Mouse (Mus musculus) CD4-positive, CD25-positive, alpha-beta regulatory T cell, adult 4 months (primary cell): ENCODE data around the gene Hoxa11. TPM values are rescaled to one million over a fixed set of nuclear protein-coding genes. Genes with fewer than 3 reads are reported as not detected.

ENCODE experiments used
- ATAC-seq: one replicate; pipeline ENCODE4 v1.8.0; 2017
- polyA plus RNA-seq, 2 experiments: library from polyadenylated mRNA; unstranded; fragments of 100-300 nt; shearing (Covaris generic); gene quantifications; one replicate each; pipeline ENCODE4 v1.2.1; 2017

The Hoxa11 gene
- polyA plus RNA-seq, 2 experiments from 2014 or later, result not detected

DNA sequence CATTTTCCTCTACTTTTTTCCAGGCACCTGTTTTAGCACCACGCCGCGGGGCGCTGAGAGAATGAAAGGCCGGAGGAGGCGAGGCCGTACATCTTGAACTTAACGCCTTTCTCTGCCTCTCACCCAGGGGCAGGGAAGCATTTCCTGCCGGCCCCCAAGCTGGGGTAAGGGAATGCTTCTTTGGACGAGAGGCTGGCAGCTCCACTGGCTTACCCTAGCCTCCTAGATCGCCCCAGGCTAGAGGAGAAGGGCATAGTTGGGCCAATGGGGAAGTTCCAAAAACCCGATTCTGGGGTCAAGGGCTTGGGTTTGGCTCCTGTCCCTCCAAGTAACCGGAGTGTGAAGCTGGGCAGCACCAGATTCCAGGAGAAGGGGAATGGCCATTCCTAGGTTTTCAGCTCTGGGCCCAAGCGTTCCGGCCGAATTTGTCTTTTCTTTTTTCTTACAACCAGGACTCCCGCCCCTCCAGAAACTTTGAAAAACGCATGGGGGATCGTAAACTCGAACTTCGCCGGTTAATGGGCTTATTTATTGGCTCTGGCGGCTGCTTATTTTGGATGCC, 12.5 kb downstream of the Hoxa11 start:
- no peak for ATAC-seq

DNA sequence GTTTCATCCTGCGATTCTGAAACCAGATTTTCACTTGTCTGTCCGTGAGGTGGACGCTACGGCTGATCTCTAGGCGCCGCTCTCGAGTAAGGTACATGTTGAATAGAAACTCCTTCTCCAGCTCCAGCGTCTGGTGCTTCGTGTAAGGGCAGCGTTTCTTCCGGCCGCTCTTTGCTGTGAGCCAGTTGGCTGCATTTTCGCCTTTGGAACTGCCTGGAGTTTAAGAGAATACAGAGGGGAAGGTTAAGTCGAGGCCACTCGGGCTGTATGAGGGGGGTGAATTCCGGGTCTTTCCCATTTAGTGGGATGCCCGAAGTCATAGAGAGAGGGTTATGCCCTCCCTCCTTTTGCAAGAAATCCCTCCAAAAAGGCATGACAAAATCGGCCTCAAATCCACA, 13.0 kb downstream of the Hoxa11 start:
- no peak for ATAC-seq

DNA sequence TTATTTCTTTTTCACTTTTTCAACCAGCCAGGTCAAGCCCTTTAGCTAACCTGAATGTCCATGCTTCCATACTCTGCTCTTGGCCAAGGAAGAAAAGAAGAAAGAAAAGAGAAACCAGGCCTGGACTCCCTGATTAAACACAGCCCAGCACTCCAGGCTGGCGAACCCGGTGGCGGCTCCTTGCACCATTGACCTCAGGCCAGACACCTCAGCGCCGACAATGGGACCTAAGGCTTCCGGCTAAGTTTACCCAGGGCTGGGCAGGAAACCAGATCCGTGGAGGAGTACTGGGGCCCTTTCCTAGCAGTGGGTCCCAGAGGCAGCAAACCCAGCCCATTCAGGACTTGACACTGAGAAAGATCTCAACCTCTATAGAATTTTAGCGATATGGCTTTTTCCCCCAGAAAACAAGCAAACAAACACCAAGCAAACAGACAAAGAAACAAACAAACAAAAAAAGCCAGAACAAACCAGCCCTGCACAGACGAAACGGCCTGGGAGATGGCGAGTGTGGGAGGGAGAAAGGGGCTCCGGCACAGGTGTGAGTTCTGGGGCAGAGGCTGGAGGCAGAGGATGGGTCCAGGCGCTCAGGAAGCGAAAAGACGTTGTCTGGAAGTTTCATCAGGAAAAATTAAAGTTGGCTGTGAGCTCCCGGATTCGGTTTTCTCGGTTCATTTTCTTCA, 13.6 kb downstream of the Hoxa11 start:
- ATAC-seq, result no peak

DNA sequence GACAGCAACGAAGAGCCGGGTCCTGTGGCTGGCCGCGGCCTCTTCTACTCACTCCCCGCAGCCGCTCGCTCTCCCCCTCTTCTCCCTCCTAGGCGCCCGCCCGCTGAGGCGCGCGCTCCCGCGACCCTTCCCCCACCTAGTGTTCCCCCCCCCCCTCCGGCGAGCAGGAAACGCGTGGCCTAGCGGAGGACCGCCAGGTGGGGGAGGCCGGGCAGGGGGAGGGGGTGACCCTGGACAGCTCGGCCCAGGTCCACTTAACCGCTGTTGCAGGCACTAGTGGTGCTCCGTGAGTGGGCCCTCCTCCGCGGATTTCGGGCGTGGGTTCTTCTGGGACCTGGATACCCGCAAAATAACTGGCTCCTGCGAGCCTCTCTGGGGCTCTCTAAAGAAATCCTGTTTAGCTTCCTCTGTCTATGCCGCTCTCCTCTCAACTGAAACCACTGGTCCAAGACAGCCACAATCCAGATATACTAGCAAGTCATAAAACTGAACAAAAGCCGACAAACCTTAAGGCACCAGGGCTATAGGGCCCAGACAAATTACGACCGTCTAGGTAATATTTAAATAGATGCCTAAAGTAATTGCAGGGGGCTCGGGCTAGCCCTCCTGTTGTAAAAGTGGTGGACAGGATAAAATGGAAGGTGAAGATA, 15.0 kb downstream of the Hoxa11 start, which contains the start of gene Hoxa9:
Gene Hoxa9 (minus strand): TSS at position 574 of the 650 bp plus-strand sequence.
- ATAC-seq, result no peak

DNA sequence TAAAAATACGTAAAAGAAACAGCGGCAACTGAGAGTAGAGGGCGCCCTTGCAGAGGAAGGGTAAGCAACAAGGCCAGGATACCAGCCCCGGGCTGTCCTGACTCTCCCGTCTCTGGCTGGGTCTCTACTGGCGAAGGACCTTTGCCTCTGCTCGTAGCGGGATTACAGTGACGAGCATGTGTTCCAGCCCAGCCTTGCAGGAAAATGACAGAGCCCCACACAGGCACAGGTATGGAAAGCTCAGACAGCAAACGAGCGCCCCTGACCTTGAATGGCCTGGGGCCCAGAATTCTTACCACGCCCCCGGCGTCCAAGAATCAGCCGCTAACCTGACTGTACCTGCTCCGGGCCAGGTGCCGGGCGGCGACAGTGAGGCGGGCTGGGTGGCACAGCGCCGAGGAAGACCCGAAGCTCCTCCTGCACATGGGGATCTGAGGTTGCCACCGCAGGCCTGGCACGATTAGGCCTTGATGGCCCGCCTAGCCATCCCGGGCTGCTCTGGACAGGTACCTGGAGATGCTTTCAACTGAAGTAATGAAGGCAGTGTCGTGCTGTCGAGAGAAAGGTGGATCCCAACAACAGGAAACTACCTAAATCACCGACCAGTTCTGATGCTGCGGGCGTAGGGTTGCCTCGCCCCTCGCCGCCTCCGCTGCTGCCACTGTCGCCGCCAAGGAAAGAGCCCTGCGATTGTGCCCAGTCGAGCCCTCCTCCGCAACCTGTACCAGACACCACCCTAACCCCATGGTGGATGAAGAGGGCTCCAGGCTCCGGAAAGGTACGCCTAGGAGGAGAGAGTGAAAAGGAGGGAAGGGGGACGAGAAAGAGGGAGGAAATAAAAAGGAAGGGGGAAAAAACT, 15.8 kb downstream of the Hoxa11 start:
- peak; percentile 31 for ATAC-seq

DNA sequence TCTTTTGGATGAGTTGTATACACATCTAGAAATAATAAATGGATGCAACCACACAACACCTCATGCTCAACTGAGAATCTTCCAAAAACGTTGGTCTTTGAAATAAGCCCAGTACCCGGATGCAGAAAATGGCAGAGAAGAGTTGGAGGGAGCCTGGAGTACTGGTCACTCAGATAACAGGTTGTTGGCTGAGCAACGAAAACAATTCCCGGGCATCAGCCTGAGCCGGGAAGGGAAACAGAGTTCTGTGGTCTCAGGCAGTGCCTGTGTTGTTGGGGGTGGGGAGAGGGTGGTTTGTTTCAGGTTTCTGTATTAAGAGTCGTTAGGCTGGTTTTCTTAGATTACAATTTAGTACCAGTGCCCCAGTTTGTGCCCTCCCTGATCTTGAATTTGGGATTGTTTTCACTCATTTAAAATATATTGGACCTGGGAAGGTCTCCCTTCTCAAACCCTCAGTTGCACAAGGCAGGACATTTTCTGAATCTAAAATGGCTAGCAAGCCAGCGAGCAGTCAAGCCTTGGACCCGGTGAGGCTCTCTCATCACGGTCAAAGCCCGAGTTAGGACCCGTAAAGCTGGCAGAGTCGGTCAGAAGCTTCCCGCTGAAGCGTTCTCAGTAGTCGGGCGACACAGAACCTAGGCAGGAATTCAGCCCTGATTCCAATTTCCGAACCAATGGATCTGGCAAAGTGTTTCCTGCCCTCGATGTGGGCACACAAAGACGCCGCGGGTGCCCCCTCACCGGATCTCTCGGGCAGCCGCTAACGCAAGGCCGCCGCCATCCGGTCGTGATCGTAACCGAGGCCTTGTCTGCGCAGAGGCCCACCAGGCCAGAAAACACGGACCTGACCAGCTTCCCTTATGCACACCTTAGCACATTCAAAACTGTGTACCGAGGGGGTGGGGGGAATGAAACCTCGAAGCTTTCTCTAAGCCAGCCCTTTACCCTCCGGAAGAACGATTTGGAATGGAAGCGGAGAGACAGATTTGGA, 16.8 kb downstream of the Hoxa11 start:
- no peak for ATAC-seq

DNA sequence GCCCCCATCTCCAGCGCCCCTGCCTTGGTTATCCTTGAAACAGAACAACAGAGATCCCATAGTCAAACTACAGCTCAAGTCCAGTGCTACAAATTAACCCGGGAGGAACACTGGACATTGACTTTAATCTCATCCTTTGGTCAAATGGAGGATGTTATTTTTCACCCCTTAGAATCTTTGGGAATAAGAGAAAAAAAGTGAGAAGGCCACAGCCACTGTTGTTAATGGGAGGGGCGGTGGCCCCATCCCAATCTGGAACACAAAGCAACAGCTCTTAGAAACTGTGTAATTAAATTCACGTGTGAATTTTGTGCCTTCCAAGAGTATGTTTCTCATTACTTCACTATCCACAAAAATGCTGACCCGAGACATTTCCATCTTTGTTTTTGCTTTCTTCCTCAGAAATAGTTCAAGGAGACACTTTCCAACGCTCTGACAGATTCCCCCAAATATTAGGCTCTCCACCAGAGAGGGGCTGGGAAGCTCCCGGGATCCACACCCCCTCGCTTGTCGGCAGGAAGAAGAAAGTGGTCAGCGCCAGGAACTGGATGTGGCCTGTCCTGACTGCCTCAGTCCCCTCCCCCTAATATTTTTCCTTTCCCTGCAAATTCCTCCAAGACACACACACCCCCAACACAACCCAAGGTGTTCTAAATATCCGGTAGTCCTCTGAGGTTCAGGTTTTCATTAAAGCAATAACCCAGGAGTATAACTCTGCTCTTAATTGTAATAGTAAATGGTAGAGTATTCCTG, 18.0 kb downstream of the Hoxa11 start:
- ATAC-seq, result no peak

DNA sequence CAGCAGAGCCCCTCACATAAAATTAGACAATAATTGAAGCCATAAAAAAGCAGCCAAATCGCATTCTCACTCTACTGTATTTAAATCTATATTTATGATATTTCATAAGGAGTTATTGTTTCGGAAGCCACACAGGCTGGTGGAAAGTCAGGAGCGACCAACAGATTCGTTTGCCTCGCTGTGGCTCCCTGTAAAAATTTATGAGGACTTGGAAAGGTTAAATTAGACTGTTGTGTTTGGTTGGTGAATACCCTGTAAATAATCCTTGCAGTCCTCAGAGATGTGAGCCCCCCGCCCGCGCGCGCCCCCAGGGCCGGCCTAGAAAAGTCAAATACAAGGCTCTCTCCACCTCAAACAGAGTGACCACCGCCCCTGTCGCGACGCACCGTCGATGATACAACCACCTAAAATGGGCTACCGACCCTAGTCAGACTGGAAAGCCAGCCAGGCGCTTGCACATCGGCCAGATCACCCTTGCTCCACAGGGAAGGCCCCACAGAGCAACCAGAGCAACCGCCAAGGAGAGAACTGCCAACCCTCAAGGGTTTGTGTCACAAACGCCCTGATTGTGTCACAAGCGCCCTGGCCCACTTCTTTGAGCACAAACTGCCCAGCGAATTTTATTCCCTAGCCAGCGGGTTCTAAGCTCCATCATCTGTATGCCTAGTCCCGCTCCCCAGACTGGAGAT, 18.9 kb downstream of the Hoxa11 start:
- ATAC-seq, result no peak

DNA sequence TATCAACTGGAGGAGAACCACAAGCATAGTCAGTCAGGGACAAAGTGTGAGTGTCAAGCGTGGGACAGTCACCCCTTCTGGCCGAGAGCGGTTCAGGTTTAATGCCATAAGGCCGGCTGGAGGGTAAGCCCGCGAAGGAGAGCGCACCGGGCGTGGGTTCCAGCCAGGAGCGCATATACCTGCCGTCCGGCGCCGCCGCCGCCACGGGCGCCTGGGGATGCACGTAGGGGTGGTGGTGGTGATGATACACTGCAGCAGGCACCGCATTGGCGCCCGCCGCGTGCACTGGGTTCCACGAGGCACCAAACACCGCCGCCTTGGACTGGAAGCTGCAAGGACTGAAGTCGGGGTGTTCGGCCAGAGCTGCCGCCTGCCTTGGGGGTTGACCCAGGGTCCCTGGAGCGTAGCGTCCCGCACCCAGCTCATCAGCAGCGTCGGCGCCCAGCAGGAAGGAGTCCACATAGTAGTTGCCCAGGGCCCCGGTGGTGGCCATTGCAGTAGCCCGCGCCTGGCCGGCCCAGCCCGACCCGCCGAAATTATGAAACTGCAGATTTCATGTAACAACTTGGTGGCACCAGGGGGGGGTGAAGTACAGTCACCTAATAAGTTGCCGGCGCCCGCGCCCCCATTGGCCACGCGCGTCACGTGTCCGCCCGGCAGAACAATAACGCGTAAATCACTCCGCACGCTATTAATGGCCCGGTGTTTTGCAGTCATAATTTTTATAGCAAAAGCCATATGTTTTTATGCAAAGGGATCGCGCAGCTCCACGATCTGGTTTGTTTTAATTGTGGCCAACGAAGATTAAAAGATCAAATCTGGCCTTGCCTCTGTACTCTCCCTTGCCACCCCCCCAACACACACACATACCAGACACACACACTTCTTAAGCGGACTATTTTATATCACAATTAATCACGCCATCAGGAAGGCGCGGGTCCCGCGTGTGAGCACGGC, 19.7 kb downstream of the Hoxa11 start:
- ATAC-seq, result no peak

DNA sequence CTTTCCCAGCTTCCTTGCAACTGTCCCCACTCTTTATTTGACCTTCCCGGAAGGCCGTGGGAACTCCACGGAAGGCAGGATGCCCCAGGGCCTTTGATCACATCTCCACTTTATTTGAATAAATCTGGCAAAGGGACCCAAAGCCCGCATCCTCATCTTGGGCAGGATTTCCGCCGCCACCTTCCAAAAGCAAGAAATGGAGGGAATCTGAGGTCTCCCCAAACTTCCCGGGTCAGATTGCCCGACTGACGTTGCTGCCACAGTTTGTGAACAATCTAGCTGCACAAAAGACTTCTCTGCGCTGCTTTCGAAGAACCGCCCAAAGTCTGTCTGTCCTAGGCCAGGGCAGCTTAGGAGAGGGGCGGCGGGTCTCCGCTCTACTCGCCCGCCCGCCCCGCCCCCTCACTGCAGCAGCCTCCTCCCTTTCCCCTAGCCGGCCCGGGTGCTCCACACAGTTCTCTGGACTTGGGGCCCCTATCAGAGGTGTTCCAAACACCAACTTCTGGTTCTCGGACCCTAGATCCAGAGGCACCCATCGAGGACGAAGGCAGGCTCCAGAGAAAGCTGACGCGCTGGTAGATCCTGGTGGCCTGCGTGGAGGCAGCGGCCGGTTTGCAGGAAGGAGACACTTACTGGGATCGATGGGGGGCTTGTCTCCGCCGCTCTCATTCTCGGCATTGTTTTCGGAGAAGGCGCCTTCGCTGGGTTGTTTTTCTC, 20.6 kb downstream of the Hoxa11 start:
- no peak for ATAC-seq

DNA sequence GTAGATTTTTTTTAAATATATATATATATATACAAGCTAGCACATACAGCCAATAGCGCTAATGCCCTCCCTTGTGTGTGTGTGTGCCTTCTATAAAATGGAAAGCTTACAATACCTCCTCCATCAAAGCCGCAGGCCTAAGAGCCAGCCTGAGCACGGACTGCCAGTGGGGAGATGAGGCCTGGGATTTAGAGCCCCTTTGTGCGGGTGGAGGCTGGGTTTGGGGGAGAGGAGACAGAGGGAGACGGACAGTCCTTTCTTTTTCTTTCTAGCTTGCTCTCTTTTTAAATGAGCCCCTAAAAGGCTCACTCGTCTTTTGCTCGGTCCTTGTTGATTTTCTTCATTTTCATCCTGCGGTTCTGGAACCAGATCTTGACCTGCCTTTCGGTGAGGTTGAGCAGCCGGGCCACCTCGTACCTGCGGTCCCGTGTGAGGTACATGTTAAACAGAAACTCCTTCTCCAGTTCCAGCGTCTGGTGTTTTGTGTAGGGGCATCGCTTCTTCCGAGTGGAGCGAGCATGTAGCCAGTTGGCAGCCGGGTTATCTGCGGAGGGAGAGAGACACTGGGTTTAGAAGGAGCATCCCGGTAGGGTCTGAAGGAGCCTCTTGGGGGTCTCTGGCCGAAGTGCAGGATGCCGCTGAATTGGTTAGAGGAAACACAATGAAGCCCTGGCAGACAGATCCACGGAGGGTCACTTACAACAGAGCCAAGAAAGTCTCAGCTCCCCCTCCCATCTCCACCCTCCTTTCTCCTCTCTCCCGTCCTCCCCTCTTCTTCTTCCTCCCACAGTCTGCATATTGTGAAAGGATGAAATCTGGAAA, 21.5 kb downstream of the Hoxa11 start:
- ATAC-seq, result no peak

DNA sequence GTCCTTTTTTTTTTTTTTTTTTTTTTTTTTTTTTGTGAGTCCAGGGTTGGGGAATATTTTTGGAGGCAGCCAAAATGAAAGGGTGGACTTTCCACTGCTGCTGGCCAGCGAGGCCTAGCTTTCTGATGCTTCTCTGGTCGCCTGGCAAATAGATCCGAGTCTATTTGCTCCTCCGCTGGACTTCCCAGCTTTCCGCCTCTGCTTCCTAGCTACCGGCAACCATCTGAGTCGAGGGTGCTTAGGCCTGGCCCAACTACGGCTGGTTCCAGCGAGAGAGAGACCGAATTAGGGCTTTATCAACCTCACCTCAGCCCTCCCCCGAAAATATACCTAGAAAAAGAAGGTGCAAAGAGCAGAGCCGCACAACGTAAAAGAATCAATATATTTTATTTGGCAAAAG, 22.9 kb downstream of the Hoxa11 start:
- no peak for ATAC-seq

DNA sequence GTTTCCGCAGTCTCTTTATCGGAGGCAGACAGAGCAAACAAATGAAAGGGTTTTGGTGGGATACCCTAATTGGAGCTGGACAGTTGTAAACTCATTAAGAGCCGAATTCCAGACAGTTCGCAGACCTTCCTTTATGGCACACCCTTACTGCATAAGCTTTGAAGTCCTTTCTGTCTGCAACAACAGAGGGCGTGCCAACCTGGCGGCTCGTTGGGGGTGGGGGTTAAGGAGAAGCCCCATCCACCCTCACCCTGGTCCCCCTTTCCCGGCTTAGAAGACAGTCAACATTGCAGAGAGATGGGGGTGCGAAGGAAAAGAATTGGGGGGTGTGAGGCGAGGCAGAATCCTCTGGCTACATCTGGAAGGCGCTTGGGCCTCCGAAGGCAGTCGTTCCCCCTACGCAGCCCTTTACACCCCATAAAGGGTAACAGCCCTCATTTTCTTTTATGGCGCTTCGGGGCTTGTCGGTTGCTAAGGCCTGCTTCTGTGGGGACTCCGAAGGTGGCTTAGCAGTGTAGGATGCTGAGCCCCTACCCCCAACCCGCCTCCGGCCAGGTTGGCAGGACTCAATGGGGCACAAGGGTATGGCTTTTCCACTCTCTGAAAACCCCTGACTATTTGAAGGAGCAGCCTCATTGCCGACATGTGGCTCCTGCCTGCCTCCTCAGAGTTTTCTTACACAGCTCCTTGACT, 23.5 kb downstream of the Hoxa11 start:
- no peak for ATAC-seq

DNA sequence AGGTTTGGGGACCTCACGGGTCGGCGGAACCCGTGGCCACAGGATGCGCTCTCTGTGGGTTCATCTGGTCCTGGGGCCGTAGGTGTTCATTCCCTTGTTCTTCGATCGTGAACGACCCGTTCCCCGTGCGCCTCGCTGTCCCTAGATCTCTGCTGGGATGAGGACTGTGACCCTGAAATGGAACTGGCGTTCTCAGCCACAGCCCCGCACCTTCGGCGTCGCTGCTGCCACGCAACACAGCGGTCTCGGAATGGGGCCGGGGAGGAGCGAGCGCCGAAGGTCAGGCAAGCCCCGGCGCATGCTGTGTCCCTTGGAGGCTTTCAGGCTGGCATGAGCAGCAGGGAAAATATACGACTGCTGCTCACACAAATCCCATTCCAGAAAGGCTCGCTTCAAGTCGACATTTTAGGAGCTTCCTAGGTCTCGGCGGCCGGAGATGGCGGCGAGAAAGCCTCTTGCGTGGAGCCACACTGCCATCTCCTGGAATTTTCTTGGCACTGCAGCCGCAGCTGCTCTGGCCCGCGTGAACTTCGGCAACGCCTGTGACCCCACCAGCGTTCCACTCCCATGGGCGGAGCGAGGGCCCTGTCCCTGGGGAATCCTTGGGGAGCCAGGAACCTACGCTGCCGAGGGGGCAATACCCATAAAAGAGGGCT, 24.1 kb downstream of the Hoxa11 start, which contains the start of gene Hoxa7:
Gene Hoxa7 (minus strand): TSS at position 518 of the 656 bp plus-strand sequence.
- peak; percentile 73 for ATAC-seq

DNA sequence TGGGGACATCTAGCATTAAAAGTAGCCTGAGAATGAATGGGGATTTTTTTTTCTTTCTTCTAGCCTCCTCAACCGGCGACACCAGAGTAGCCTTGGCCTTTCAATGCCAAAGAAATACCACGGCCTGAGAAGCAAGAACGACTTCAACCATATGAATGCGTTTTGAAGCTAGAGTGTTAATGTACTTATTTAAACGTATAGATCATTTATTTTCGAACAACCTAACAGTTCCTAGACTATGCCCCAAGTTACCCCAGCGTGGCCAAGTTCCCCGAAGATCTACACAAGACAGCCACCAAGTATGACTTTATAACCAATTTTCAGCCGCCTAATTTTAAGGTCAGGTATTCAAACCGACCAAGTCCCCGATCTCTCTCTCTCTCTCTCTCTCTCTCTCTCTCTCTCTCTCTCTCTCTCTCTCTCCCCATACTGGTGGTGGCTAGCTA, 24.7 kb downstream of the Hoxa11 start:
- ATAC-seq, result no peak
